Comparison of ENCODE assay signal across 8 mouse cellular contexts in the genomic region with DNA sequence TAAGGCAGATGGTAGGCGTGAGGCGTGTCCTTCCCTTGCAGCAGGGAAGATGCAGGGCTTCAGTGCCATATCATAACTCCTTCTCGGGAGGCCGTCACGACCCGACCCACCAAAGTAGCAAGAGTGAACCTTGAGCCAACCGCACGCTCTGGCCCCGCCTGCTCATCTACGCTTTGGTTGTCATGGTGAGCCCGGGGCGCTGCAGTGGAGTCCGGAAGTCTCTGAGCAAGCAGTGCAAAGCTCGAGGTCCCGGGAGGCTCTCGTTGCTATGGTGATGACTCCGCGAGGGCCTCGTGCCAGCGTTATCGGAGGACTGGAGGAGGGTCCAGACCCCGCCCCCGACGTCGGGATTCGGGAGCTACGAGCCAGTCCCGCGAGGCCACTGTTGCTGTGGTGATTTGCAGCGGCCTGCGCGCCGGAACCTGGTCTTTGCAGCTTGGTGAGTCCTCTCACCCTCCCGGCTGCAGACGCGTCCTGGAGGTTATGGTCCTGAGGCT. TPM values are rescaled to one million over a fixed set of nuclear protein-coding genes. Genes with fewer than 3 reads are reported as not detected.
DNase-seq lines count a peak whose midpoint lies in the region; ATAC-seq and TF ChIP-seq lines count a peak whose summit lies in the region.

A gene (plus strand): TSS at position 176 of the 497 bp plus-strand sequence.

- under 1% methylated on average over 36 of the region's 36 CpGs for whole genome bisulfite sequencing in forebrain, embryonic 11.5 days
- 1% methylated on average over 36 of the region's 36 CpGs for WGBS in heart, embryonic 16.5 days
- under 1% methylated on average over 36 of the region's 36 CpGs for WGBS in liver, embryonic 14.5 days (ENCODE audit: insufficient replicate concordance)
- under 1% methylated on average over 36 of the region's 36 CpGs for WGBS in neural tube, embryonic 11.5 days
- WGBS in stomach, embryonic 16.5 days = under 1% methylated on average over 36 of the region's 36 CpGs

- H3K27me3 ChIP-seq in forebrain, embryonic 11.5 days (ENCODE audit: control insufficient read depth, insufficient read depth, low read length) = no peaks in the 10 kb centered on the region
- no peaks in the 10 kb centered on the region for H3K27me3 ChIP-seq in heart, embryonic 16.5 days (ENCODE audit: control insufficient read depth, insufficient read depth, low read length)
- H3K27me3 ChIP-seq in liver, embryonic 14.5 days (ENCODE audit: control insufficient read depth, insufficient read depth, low read length) = no peaks in the 10 kb centered on the region; the same call in 1 of the 2 replicates
- H3K27me3 ChIP-seq in neural tube, embryonic 11.5 days (ENCODE audit: control insufficient read depth, insufficient read depth, low read length) = no peaks in the 10 kb centered on the region
- no peaks in the 10 kb centered on the region for H3K27me3 ChIP-seq in stomach, embryonic 16.5 days (ENCODE audit: control insufficient read depth, insufficient read depth, low read length)

- H3K4me2 ChIP-seq in forebrain, embryonic 11.5 days (ENCODE audit: low read depth, low read length, severe bottlenecking) = peak within 1 kb of the TSS; percentile 59
- peak within 1 kb of the TSS; percentile 65 for H3K4me2 ChIP-seq in heart, embryonic 16.5 days (ENCODE audit: low read depth, low read length)
- peak within 1 kb of the TSS; percentile 34 for H3K4me2 ChIP-seq in liver, embryonic 14.5 days (ENCODE audit: low read depth)
- H3K4me2 ChIP-seq in neural tube, embryonic 11.5 days (ENCODE audit: low read depth) = peak within 1 kb of the TSS; percentile 76
- H3K4me2 ChIP-seq in stomach, embryonic 16.5 days (ENCODE audit: low read depth, low read length) = peak within 1 kb of the TSS; percentile 61

- DNase-seq in CD4-positive helper T cell, adult 2 months (ENCODE audit: low read depth, low spot score) = peak; percentile 81
- peak; percentile 87 for DNase-seq in brain, embryonic 18.5 days (ENCODE audit: low read depth, low spot score)
- DNase-seq in forebrain, embryonic 11.5 days (ENCODE audit: low spot score) = peak; percentile 99
- peak; percentile 97 for DNase-seq in kidney, postnatal 25 days
- peak; percentile 58 to 61 (median 60) for DNase-seq in liver, embryonic 14.5 days (ENCODE audit: low read depth in 3 of 3, low spot score in 3 of 3)
- DNase-seq in neural tube, embryonic 11.5 days (ENCODE audit: low spot score) = peak; percentile 99

- no peak for TF ChIP-seq CTCF in liver, embryonic 14.5 days (IDR thresholded peaks at IDR 0.05; ENCODE audit: low read depth)

- H3K36me3 ChIP-seq in forebrain, embryonic 11.5 days (ENCODE audit: control insufficient read depth, insufficient read depth, low read length) = no peaks in the 10 kb centered on the region
- no peaks in the 10 kb centered on the region for H3K36me3 ChIP-seq in heart, embryonic 16.5 days (ENCODE audit: control insufficient read depth, insufficient read depth)
- no peaks in the 10 kb centered on the region for H3K36me3 ChIP-seq in liver, embryonic 14.5 days (replicated peaks; ENCODE audit: control insufficient read depth, insufficient read depth, low read depth)
- no peaks in the 10 kb centered on the region for H3K36me3 ChIP-seq in neural tube, embryonic 11.5 days (ENCODE audit: control insufficient read depth, insufficient read depth, low read length)
- no peaks in the 10 kb centered on the region for H3K36me3 ChIP-seq in stomach, embryonic 16.5 days (ENCODE audit: control insufficient read depth, insufficient read depth, low read length)

- H3K9ac ChIP-seq in forebrain, embryonic 11.5 days (ENCODE audit: low read length) = peak within 1 kb of the TSS; percentile 43
- peak within 1 kb of the TSS; percentile 67 for H3K9ac ChIP-seq in heart, embryonic 16.5 days (ENCODE audit: low read length)
- no peak within 1 kb of the TSS for H3K9ac ChIP-seq in liver, embryonic 14.5 days (replicated peaks)
- peak within 1 kb of the TSS; percentile 69 for H3K9ac ChIP-seq in neural tube, embryonic 11.5 days (ENCODE audit: low read length)
- H3K9ac ChIP-seq in stomach, embryonic 16.5 days (ENCODE audit: low read length) = peak within 1 kb of the TSS; percentile 72

- peak within 1 kb of the TSS; percentile 34 for H3K4me3 ChIP-seq in forebrain, embryonic 11.5 days (ENCODE audit: low read depth, low read length)
- H3K4me3 ChIP-seq in heart, embryonic 16.5 days (ENCODE audit: low read length) = peak within 1 kb of the TSS; percentile 50
- H3K4me3 ChIP-seq in liver, embryonic 14.5 days (ENCODE audit: insufficient read depth in 1 of 2, low read depth in 2 of 2, low read length in 2 of 2) = peak within 1 kb of the TSS; percentile 37 to 40
- peak within 1 kb of the TSS; percentile 33 for H3K4me3 ChIP-seq in neural tube, embryonic 11.5 days (ENCODE audit: low read depth, low read length)
- peak within 1 kb of the TSS; percentile 44 for H3K4me3 ChIP-seq in stomach, embryonic 16.5 days (replicated peaks; ENCODE audit: low read length)

- peaks cover 2% of the 10 kb centered on the region; the same call in 1 of the 2 replicates for H3K4me1 ChIP-seq in forebrain, embryonic 11.5 days (replicated peaks; ENCODE audit: control insufficient read depth, insufficient read depth, low read length)
- H3K4me1 ChIP-seq in heart, embryonic 16.5 days (ENCODE audit: control insufficient read depth, insufficient read depth, low read length) = peaks cover 2% of the 10 kb centered on the region
- H3K4me1 ChIP-seq in liver, embryonic 14.5 days (replicated peaks; ENCODE audit: control insufficient read depth in 2 of 2, insufficient read depth in 2 of 2, low read length in 1 of 2) = peaks cover 0 to 8% of the 10 kb centered on the region in 2 experiments; a peak in 2 of 4 replicates
- H3K4me1 ChIP-seq in neural tube, embryonic 11.5 days (ENCODE audit: control insufficient read depth, insufficient read depth, low read length) = peaks cover 21% of the 10 kb centered on the region
- peaks cover 8% of the 10 kb centered on the region for H3K4me1 ChIP-seq in stomach, embryonic 16.5 days (ENCODE audit: control insufficient read depth, insufficient read depth, low read length)

- H3K27ac ChIP-seq in forebrain, embryonic 11.5 days (ENCODE audit: low read depth, low read length) = peak within 1 kb of the TSS; percentile 63
- H3K27ac ChIP-seq in heart, embryonic 16.5 days (ENCODE audit: low read length) = no peak within 1 kb of the TSS
- no peak within 1 kb of the TSS for H3K27ac ChIP-seq in liver, embryonic 14.5 days
- H3K27ac ChIP-seq in neural tube, embryonic 11.5 days (ENCODE audit: low read depth, low read length) = peak within 1 kb of the TSS; percentile 80
- peak within 1 kb of the TSS; percentile 57 for H3K27ac ChIP-seq in stomach, embryonic 16.5 days (ENCODE audit: low read length)

- H3K9me3 ChIP-seq in forebrain, embryonic 11.5 days (ENCODE audit: control insufficient read depth, low read length) = no peaks in the 10 kb centered on the region
- H3K9me3 ChIP-seq in heart, embryonic 16.5 days (replicated peaks; ENCODE audit: control insufficient read depth, low read length) = no peaks in the 10 kb centered on the region
- no peaks in the 10 kb centered on the region for H3K9me3 ChIP-seq in liver, embryonic 14.5 days (ENCODE audit: control insufficient read depth, low read length)
- no peaks in the 10 kb centered on the region for H3K9me3 ChIP-seq in neural tube, embryonic 11.5 days (ENCODE audit: control insufficient read depth, low read length)
- no peaks in the 10 kb centered on the region for H3K9me3 ChIP-seq in stomach, embryonic 16.5 days (replicated peaks; ENCODE audit: control insufficient read depth, low read length)

- ATAC-seq in forebrain, embryonic 11.5 days (replicated peaks; ENCODE audit: low FRiP score) = peak; percentile 97
- peak; percentile 93 for ATAC-seq in heart, embryonic 16.5 days (replicated peaks; ENCODE audit: extremely low read depth, insufficient read depth, low FRiP score)
- ATAC-seq in liver, embryonic 14.5 days (ENCODE audit: insufficient read depth) = peak; percentile 89
- peak; percentile 96 for ATAC-seq in neural tube, embryonic 11.5 days (ENCODE audit: insufficient read depth, low FRiP score, low TSS enrichment)
- peak; percentile 96 for ATAC-seq in stomach, embryonic 16.5 days (ENCODE audit: insufficient read depth, low FRiP score)

- TF ChIP-seq EP300 in liver, embryonic 14.5 days (IDR thresholded peaks at IDR 0.05; ENCODE audit: low read depth) = no peak

RNA-seq across cellular contexts. Expression of the gene that starts here (rescaled TPM):
- 10.8 and 11.9 TPM in 2 replicates for polyA plus RNA-seq in forebrain, embryonic 11.5 days (2014; fragmentation: Nextera tagmentation; extraction: Ambion mirVana)
- 1.7 and 3.1 TPM in 2 replicates for polyA plus RNA-seq in heart, embryonic 16.5 days (2015; fragmentation: Nextera tagmentation; extraction: Ambion mirVana)
- polyA plus RNA-seq in liver, embryonic 14.5 days (2012; rRNA removed) = 2.0 and 2.5 TPM in 2 replicates
- polyA plus RNA-seq in liver, embryonic 14.5 days (2014; fragmentation: Nextera tagmentation; extraction: Ambion mirVana) = 0.70 and 1.1 TPM in 2 replicates
- 8.6 and 8.8 TPM in 2 replicates for polyA plus RNA-seq in neural tube, embryonic 11.5 days (2014; fragmentation: Nextera tagmentation; extraction: Ambion mirVana)
- polyA plus RNA-seq in stomach, embryonic 16.5 days (2015; fragmentation: Nextera tagmentation; extraction: Ambion mirVana) = 7.3 and 8.2 TPM in 2 replicates

Comparison
In these comparisons a context has a peak if more than half of its experiments do, and no peak if none do; other contexts are left out.
1. H3K27ac ChIP-seq: peak in forebrain, embryonic 11.5 days (single experiment), neural tube, embryonic 11.5 days (single experiment) and stomach, embryonic 16.5 days (single experiment); none in heart, embryonic 16.5 days (single experiment) and liver, embryonic 14.5 days (single experiment).
2. Peak in every context shown above with its lines, with median percentiles within 50 percentile points of each other: DNase-seq, ATAC-seq, H3K4me2 ChIP-seq and H3K4me3 ChIP-seq.